Mouse (Mus musculus) heart, embryonic 11.5 days (tissue): ENCODE data around the gene Ptges2. TPM values are rescaled to one million over a fixed set of nuclear protein-coding genes. Genes with fewer than 3 reads are reported as not detected.

Experiments
- ATAC-seq: fragments of 200-750 bp; cut with Nextera tagmentation; replicated peaks from 2 replicates; pipeline ENCODE4 v1.8.0; 2017; ENCODE audit warnings: moderate library complexity; ENCODE audit not compliant: insufficient number of reproducible peaks, low FRiP score, low TSS enrichment
- H3K27ac ChIP-seq: fragments of 300-500 bp; sonication (generic); 2 replicates; pipeline ENCODE4 v1.5.1; 2014; ENCODE audit warnings: mild to moderate bottlenecking, low read depth, low read length
- H3K27me3 ChIP-seq: fragments of 300-500 bp; sonication (generic); 2 replicates; pipeline ENCODE4 v1.6.1; 2014; ENCODE audit warnings: mild to moderate bottlenecking, low read length, mixed read lengths; ENCODE audit not compliant: control insufficient read depth, insufficient read depth
- H3K36me3 ChIP-seq: fragments of 300-500 bp; sonication (generic); 2 replicates; pipeline ENCODE4 v1.6.1; 2014; ENCODE audit warnings: mild to moderate bottlenecking, low read length, moderate library complexity, mixed read lengths; ENCODE audit not compliant: control insufficient read depth, insufficient read depth
- H3K4me1 ChIP-seq: fragments of 300-500 bp; sonication (generic); 2 replicates; pipeline ENCODE4 v1.6.1; 2014; ENCODE audit warnings: low read length; ENCODE audit not compliant: control insufficient read depth, insufficient read depth
- H3K4me2 ChIP-seq: fragments of 300-500 bp; sonication (generic); 2 replicates; pipeline ENCODE4 v1.6.1; 2014; ENCODE audit warnings: mild to moderate bottlenecking, moderate library complexity
- H3K4me3 ChIP-seq: fragments of 300-500 bp; sonication (generic); 2 replicates; pipeline ENCODE4 v1.5.1; 2014; ENCODE audit warnings: low read depth, low read length
- H3K9ac ChIP-seq: fragments of 300-500 bp; sonication (generic); 2 replicates; pipeline ENCODE4 v1.6.1; 2014; ENCODE audit warnings: mild to moderate bottlenecking, low read depth, low read length, moderate library complexity
- H3K9me3 ChIP-seq: fragments of 300-500 bp; sonication (generic); replicated peaks from 2 replicates; pipeline ENCODE4 v1.6.1; 2016; ENCODE audit warnings: low read length; ENCODE audit not compliant: control insufficient read depth
- WGBS: fragments of 180-500 bp; shearing (Covaris S2); extraction: QIAGEN DNeasy Blood & Tissue Kit; methylation state at CpG from one replicate; pipeline ENCODE4 v1.1.7; 2014; ENCODE audit not compliant: insufficient replicate concordance; 5-methylcytosine and 5-hydroxymethylcytosine counted together
- polyA plus RNA-seq: library from polyadenylated mRNA; unstranded; fragments of >200 nt; fragmentation: Nextera tagmentation; extraction: Ambion mirVana; gene quantifications from 2 replicates; pipeline ENCODE4 v1.2.1, GENCODE M21; 2014

The Ptges2 gene
- polyA plus RNA-seq, 1 experiment from 2014 or later = 32.7 TPM

DNA sequence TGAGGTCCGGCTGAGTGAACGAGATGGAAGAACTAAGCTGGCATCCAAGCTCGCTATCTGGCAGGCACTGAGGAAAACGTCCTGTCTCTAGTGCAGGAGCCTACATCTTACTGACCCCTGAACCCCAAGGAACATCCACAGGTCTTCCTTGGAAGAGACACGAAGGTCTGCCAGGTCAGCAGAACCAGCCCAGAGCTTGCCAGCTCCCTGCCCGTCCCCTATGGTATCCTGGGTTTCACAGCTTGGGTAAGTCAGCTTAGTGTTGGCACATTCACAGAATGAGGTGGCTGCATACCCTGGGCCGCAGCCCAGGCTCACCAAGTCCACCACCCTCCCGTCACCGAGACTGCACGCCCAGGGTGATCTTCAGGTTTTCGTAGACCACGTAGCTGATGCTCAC is 20.1 kb downstream of the Ptges2 start:
- H3K9ac ChIP-seq = no peak overlapping the region
- peaks cover 33% of the 10 kb centered on the region for H3K36me3 ChIP-seq
- no peak overlapping the region for H3K4me3 ChIP-seq
- no peak overlapping the region for H3K4me2 ChIP-seq
- no peaks in the 10 kb centered on the region for H3K27me3 ChIP-seq
- H3K27ac ChIP-seq = no peak overlapping the region
- no peak for ATAC-seq
- H3K9me3 ChIP-seq = no peaks in the 10 kb centered on the region
- no peaks in the 10 kb centered on the region for H3K4me1 ChIP-seq
- WGBS = 90% methylated on average over 12 of the region's 12 CpGs

GRCm38 (mm10) chr2:32416556-32416955 is 20.9 kb downstream of the Ptges2 start:
- 77% methylated on average over 2 of the region's 2 CpGs for WGBS
- H3K27me3 ChIP-seq = no peaks in the 10 kb centered on the region
- no peak overlapping the region for H3K9ac ChIP-seq
- no peaks in the 10 kb centered on the region; the same call in 1 of the 2 replicates for H3K4me1 ChIP-seq
- ATAC-seq = no peak
- H3K4me2 ChIP-seq = no peak overlapping the region
- no peak overlapping the region for H3K4me3 ChIP-seq
- H3K9me3 ChIP-seq = no peaks in the 10 kb centered on the region
- H3K36me3 ChIP-seq = peaks cover 37% of the 10 kb centered on the region
- no peak overlapping the region for H3K27ac ChIP-seq

GRCm38 (mm10) chr2:32417486-32417885 is 21.8 kb downstream of the Ptges2 start:
- H3K4me1 ChIP-seq = peaks cover 4% of the 10 kb centered on the region
- no peaks in the 10 kb centered on the region for H3K27me3 ChIP-seq
- no peak overlapping the region for H3K9ac ChIP-seq
- ATAC-seq = no peak
- no peak overlapping the region for H3K27ac ChIP-seq
- no peak overlapping the region for H3K4me3 ChIP-seq
- H3K9me3 ChIP-seq = no peaks in the 10 kb centered on the region
- H3K36me3 ChIP-seq = peaks cover 37% of the 10 kb centered on the region
- H3K4me2 ChIP-seq = no peak overlapping the region
- 87% methylated on average over 8 of the region's 8 CpGs for WGBS

DNA sequence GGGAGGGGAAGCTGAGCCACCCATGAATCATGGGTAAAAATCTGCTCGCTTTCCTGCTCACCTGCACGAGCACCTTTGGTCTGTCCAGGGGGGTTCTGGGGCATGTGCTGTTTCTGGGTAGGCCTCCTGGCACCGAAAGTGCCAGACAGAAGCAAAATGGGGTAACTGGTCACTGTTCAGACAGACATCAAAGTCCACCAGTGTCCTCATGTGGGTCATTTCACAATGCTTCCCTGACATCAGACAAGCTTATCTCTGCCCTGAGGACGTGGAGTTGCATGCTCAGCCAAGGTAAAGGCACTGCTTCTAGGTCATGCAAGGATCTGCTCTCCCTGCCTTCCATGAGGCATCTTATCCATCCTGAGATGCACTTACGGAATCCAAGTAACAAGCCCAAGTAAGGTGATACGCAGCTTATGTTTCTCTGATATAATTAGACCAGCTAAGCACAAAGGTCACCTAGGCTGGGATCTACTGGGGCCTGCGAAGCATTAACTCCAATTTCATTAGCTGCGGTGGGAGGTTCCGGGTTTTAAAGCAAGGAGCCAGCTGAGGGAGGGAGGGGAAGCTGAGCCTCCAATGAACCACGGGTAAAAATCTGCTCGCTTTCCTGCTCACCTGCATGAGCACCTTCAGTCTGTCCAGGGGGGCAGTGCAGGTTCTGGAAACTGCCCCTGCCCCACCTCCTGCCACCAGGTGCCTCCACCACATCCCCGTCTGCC is 22.9 kb downstream of the Ptges2 start:
- H3K4me3 ChIP-seq = no peak overlapping the region
- no peak overlapping the region for H3K4me2 ChIP-seq
- H3K9me3 ChIP-seq = no peaks in the 10 kb centered on the region
- H3K27ac ChIP-seq = no peak overlapping the region
- H3K27me3 ChIP-seq = no peaks in the 10 kb centered on the region
- no peak overlapping the region for H3K9ac ChIP-seq
- H3K36me3 ChIP-seq = peaks cover 37% of the 10 kb centered on the region
- ATAC-seq = no peak
- H3K4me1 ChIP-seq = peaks cover 15% of the 10 kb centered on the region
- 84% methylated on average over 12 of the region's 12 CpGs for WGBS

GRCm38 (mm10) chr2:32419359-32419758 is 23.7 kb downstream of the Ptges2 start:
- Histone ChIP-seq H3K4me3 (no peak overlapping the region), H3K36me3 (peaks cover 37% of the 10 kb centered on the region)

DNA sequence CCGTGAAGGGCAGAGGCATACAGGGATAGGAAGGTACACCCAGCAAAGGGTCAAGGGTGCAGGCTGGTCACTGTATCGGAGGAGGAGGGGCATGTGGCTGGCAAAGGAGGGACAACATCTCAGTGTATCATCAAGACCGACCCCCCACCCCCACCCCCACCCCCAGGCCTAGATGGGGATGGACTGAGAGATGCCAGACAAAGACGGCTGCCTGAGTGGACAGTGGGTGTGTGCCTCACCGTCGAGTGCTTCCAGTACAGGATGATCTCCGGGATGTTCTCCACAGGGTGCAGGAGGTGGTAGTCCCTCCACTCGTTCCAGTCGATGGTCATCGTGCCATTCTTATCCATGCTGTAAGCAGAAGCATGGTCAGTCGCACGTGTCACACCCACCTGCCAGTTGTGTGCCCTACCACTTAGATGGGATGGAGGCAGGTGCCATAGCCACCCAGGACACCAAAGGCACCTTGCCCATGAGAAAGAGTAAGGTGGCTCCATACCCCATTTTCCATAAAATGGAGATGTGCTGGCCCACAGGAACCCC is 24.4 kb downstream of the Ptges2 start:
- no peak for ATAC-seq
- peaks cover 36% of the 10 kb centered on the region for H3K36me3 ChIP-seq

More at GRCm38 (mm10) chr2:32419359-32419758, 23.7 kb downstream of the Ptges2 start:
- Histone ChIP-seq H3K9me3 (no peaks in the 10 kb centered on the region), H3K27me3 (no peaks in the 10 kb centered on the region), H3K4me2 (no peak overlapping the region), H3K27ac (no peak overlapping the region), H3K4me1 (peaks cover 20% of the 10 kb centered on the region), H3K9ac (no peak overlapping the region)
- ATAC-seq = no peak
- WGBS = 81% methylated on average over 3 of the region's 3 CpGs

DNA sequence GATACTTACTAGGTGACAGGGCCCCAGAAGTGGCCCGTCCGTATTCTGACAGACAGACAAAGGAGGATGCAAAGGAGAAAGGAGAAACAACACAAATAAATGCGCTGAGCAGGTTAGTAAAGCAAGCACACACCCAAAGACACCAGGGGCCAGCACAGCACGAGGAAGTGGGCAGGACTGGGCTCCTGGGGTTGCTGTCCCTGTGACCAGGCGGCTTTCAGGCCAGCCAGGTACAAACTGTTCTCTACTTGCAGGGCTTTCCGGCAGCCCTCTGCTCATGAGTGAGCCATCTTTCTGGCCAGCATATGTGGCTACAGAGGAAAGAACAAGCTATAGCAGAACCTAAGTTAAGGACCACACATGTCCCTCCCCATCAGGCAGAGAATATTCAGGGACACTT is 25.0 kb downstream of the Ptges2 start:
- H3K4me2 ChIP-seq = no peak overlapping the region
- no peak for ATAC-seq
- H3K36me3 ChIP-seq = peaks cover 33% of the 10 kb centered on the region
- WGBS = 82% methylated on average over 6 of the region's 6 CpGs
- H3K27ac ChIP-seq = no peak overlapping the region
- H3K4me1 ChIP-seq = peaks cover 27% of the 10 kb centered on the region
- H3K9me3 ChIP-seq = no peaks in the 10 kb centered on the region
- H3K4me3 ChIP-seq = no peak overlapping the region
- no peaks in the 10 kb centered on the region for H3K27me3 ChIP-seq
- no peak overlapping the region for H3K9ac ChIP-seq

More for the DNA sequence above, 24.4 kb downstream of the Ptges2 start:
- WGBS = 93% methylated on average over 12 of the region's 12 CpGs
- Histone ChIP-seq H3K4me1 (peaks cover 27% of the 10 kb centered on the region), H3K4me2 (no peak overlapping the region), H3K27me3 (no peaks in the 10 kb centered on the region), H3K9me3 (no peaks in the 10 kb centered on the region), H3K9ac (no peak overlapping the region), H3K27ac (no peak overlapping the region), H3K4me3 (no peak overlapping the region)

GRCm38 (mm10) chr2:32421851-32422251 is 26.2 kb downstream of the Ptges2 start:
- no peak for ATAC-seq
- H3K4me3 ChIP-seq = no peak overlapping the region
- peaks cover 27% of the 10 kb centered on the region for H3K4me1 ChIP-seq
- H3K36me3 ChIP-seq = peaks cover 21% of the 10 kb centered on the region
- 88% methylated on average over 6 of the region's 6 CpGs for WGBS
- no peaks in the 10 kb centered on the region for H3K27me3 ChIP-seq
- H3K9ac ChIP-seq = no peak overlapping the region
- H3K27ac ChIP-seq = no peak overlapping the region
- H3K4me2 ChIP-seq = no peak overlapping the region
- H3K9me3 ChIP-seq = no peaks in the 10 kb centered on the region
